Mouse (Mus musculus): ENCODE results near the gene Pecr. TPM values are rescaled to one million over a fixed set of nuclear protein-coding genes. Genes with fewer than 3 reads are reported as not detected.
A peak's percentile ranks its signal among the peaks of the same experiment; 100 is the strongest.

Pecr gene
- polyA plus RNA-seq (2016; fragmentation: Nextera tagmentation; extraction: Ambion mirVana), result 13.2 and 16.5 TPM in 2 replicates

- H3K27ac ChIP-seq, result peak within 1 kb of the TSS; percentile 93
- H3K4me2 ChIP-seq (replicated peaks), result peak within 1 kb of the TSS; percentile 89
- no peaks in the 10 kb centered on the region for H3K27me3 ChIP-seq
- H3K4me1 ChIP-seq, result peaks cover 20% of the 10 kb centered on the region
- H3K9me3 ChIP-seq (replicated peaks), result no peaks in the 10 kb centered on the region
- H3K36me3 ChIP-seq, result no peaks in the 10 kb centered on the region
- peak; percentile 97 for ATAC-seq (ENCODE audit: low FRiP score)
- H3K9ac ChIP-seq, result peak within 1 kb of the TSS; percentile 75
- peak within 1 kb of the TSS; percentile 52 for H3K4me3 ChIP-seq
- WGBS, result 0% methylated on average over 30 of the region's 30 CpGs
Observed at GRCm38 (mm10) chr1:72283992-72284485, at the start of gene Pecr, which contains the start of gene Tmem169. Gene Pecr (minus strand): TSS chr1:72284314. Gene Tmem169 (plus strand): TSS chr1:72284369.

GRCm38 (mm10) chr1:72326162-72326821, 42.2 kb upstream of the Pecr start:
- no peaks in the 10 kb centered on the region for H3K27me3 ChIP-seq
- no peak overlapping the region for H3K9ac ChIP-seq
- H3K4me3 ChIP-seq, result no peak overlapping the region
- no peak overlapping the region for H3K27ac ChIP-seq
- ATAC-seq (ENCODE audit: low FRiP score), result no peak
- WGBS, result 94% methylated on average over 11 of the region's 11 CpGs
- no peaks in the 10 kb centered on the region for H3K4me1 ChIP-seq
- H3K4me2 ChIP-seq (replicated peaks), result no peak overlapping the region
- H3K36me3 ChIP-seq, result peaks cover 52% of the 10 kb centered on the region
- no peaks in the 10 kb centered on the region for H3K9me3 ChIP-seq (replicated peaks)

GRCm38 (mm10) chr1:72323248-72323647, 39.1 kb upstream of the Pecr start:
- H3K9ac ChIP-seq, result no peak overlapping the region
- H3K9me3 ChIP-seq (replicated peaks), result no peaks in the 10 kb centered on the region
- no peaks in the 10 kb centered on the region for H3K4me1 ChIP-seq
- H3K27ac ChIP-seq, result no peak overlapping the region
- H3K27me3 ChIP-seq, result no peaks in the 10 kb centered on the region
- 96% methylated on average over 4 of the region's 4 CpGs for WGBS
- no peak for ATAC-seq (ENCODE audit: low FRiP score)
- H3K4me2 ChIP-seq (replicated peaks), result no peak overlapping the region
- H3K36me3 ChIP-seq, result peaks cover 66% of the 10 kb centered on the region
- no peak overlapping the region for H3K4me3 ChIP-seq

GRCm38 (mm10) chr1:72320759-72321158, 36.6 kb upstream of the Pecr start:
- Histone ChIP-seq H3K27me3 (no peaks in the 10 kb centered on the region), H3K36me3 (peaks cover 52% of the 10 kb centered on the region), H3K9ac (no peak overlapping the region), H3K9me3 (replicated peaks) (no peaks in the 10 kb centered on the region), H3K4me3 (no peak overlapping the region), H3K4me1 (no peaks in the 10 kb centered on the region), H3K27ac (no peak overlapping the region), H3K4me2 (replicated peaks) (no peak overlapping the region)
- WGBS, result 90% methylated on average over 5 of the region's 5 CpGs
- no peak for ATAC-seq (ENCODE audit: low FRiP score)

- Histone ChIP-seq H3K27me3 (no peaks in the 10 kb centered on the region), H3K36me3 (peaks cover 40% of the 10 kb centered on the region), H3K27ac (no peak overlapping the region), H3K4me3 (no peak overlapping the region), H3K4me2 (replicated peaks) (no peak overlapping the region), H3K9me3 (replicated peaks) (no peaks in the 10 kb centered on the region), H3K9ac (no peak overlapping the region), H3K4me1 (no peaks in the 10 kb centered on the region)
- no peak for ATAC-seq (ENCODE audit: low FRiP score)
- WGBS, result 71% methylated on average over 7 of the region's 7 CpGs
Observed at GRCm38 (mm10) chr1:72316901-72317300, 32.8 kb upstream of the Pecr start.

GRCm38 (mm10) chr1:72316409-72316808, 32.3 kb upstream of the Pecr start:
- Histone ChIP-seq H3K4me2 (replicated peaks) (no peak overlapping the region), H3K4me3 (no peak overlapping the region), H3K36me3 (peaks cover 40% of the 10 kb centered on the region), H3K9me3 (replicated peaks) (no peaks in the 10 kb centered on the region), H3K27ac (no peak overlapping the region), H3K9ac (no peak overlapping the region), H3K27me3 (no peaks in the 10 kb centered on the region), H3K4me1 (no peaks in the 10 kb centered on the region)
- ATAC-seq (ENCODE audit: low FRiP score), result no peak
- WGBS, result 81% methylated on average over 8 of the region's 8 CpGs

- Histone ChIP-seq H3K9ac (no peak overlapping the region), H3K9me3 (replicated peaks) (no peaks in the 10 kb centered on the region), H3K27ac (no peak overlapping the region), H3K4me3 (no peak overlapping the region), H3K4me2 (replicated peaks) (no peak overlapping the region), H3K4me1 (no peaks in the 10 kb centered on the region), H3K36me3 (peaks cover 30% of the 10 kb centered on the region), H3K27me3 (no peaks in the 10 kb centered on the region)
- no peak for ATAC-seq (ENCODE audit: low FRiP score)
- 90% methylated on average over 4 of the region's 4 CpGs for WGBS
Observed at GRCm38 (mm10) chr1:72315447-72315846, 31.3 kb upstream of the Pecr start.

- peaks cover 8% of the 10 kb centered on the region; the same call in 1 of the 2 replicates for H3K4me1 ChIP-seq
- no peak for ATAC-seq (ENCODE audit: low FRiP score)
- H3K4me3 ChIP-seq, result no peak overlapping the region
- H3K4me2 ChIP-seq (replicated peaks), result no peak overlapping the region
- no peak overlapping the region for H3K27ac ChIP-seq
- 78% methylated on average over 5 of the region's 5 CpGs for WGBS
- no peaks in the 10 kb centered on the region for H3K9me3 ChIP-seq (replicated peaks)
- peaks cover 14% of the 10 kb centered on the region; the same call in 1 of the 2 replicates for H3K36me3 ChIP-seq
- H3K27me3 ChIP-seq, result no peaks in the 10 kb centered on the region
- no peak overlapping the region for H3K9ac ChIP-seq
Observed at GRCm38 (mm10) chr1:72313399-72314039, 29.4 kb upstream of the Pecr start.

GRCm38 (mm10) chr1:72312701-72313398, 28.7 kb upstream of the Pecr start:
- no peak overlapping the region for H3K4me3 ChIP-seq
- no peak overlapping the region for H3K4me2 ChIP-seq (replicated peaks)
- H3K27ac ChIP-seq, result no peak overlapping the region
- H3K27me3 ChIP-seq, result no peaks in the 10 kb centered on the region
- no peaks in the 10 kb centered on the region for H3K9me3 ChIP-seq (replicated peaks)
- WGBS, result 92% methylated on average over 9 of the region's 9 CpGs
- H3K36me3 ChIP-seq, result peaks cover 8% of the 10 kb centered on the region; the same call in 1 of the 2 replicates
- H3K4me1 ChIP-seq, result peaks cover 14% of the 10 kb centered on the region
- no peak overlapping the region for H3K9ac ChIP-seq
- ATAC-seq (ENCODE audit: low FRiP score), result no peak

- WGBS, result 55% methylated on average over 6 of the region's 6 CpGs
Observed at GRCm38 (mm10) chr1:72309744-72310424, 25.8 kb upstream of the Pecr start.

GRCm38 (mm10) chr1:72308919-72309318, 24.8 kb upstream of the Pecr start:
- Histone ChIP-seq H3K4me3 (no peak overlapping the region), H3K4me1 (peaks cover 14% of the 10 kb centered on the region), H3K4me2 (replicated peaks) (no peak overlapping the region), H3K27me3 (no peaks in the 10 kb centered on the region), H3K27ac (no peak overlapping the region), H3K9me3 (replicated peaks) (no peaks in the 10 kb centered on the region), H3K36me3 (no peaks in the 10 kb centered on the region), H3K9ac (no peak overlapping the region)
- ATAC-seq (ENCODE audit: low FRiP score), result no peak
- 68% methylated on average over 4 of the region's 4 CpGs for WGBS

More at GRCm38 (mm10) chr1:72309744-72310424, 25.8 kb upstream of the Pecr start:
- Histone ChIP-seq H3K27ac (no peak overlapping the region), H3K4me3 (no peak overlapping the region), H3K36me3 (peaks cover 3% of the 10 kb centered on the region; the same call in 1 of the 2 replicates), H3K4me1 (peaks cover 14% of the 10 kb centered on the region), H3K9me3 (replicated peaks) (no peaks in the 10 kb centered on the region), H3K9ac (no peak overlapping the region), H3K4me2 (replicated peaks) (no peak overlapping the region), H3K27me3 (no peaks in the 10 kb centered on the region)
- ATAC-seq (ENCODE audit: low FRiP score), result no peak

Measured in hindbrain, embryonic 12.5 days (tissue).